17 mouse cellular contexts compared by ENCODE assay signal in genomic region chr12:105601586-105601985, GRCm38 (mm10). TPM values are rescaled to one million over a fixed set of nuclear protein-coding genes. Genes with fewer than 3 reads are reported as not detected.
DNase-seq lines count a peak whose midpoint lies in the region; ATAC-seq and TF ChIP-seq lines count a peak whose summit lies in the region.
"Had no signal": no experiment of that assay in that cellular context is flagged by ENCODE, and none has a peak within 500 bp of the region (broad histone marks: within the 10 kb centered on the region; RNA-seq: fewer than 3 reads in every experiment).

No protein-coding gene starts in this region.

- no peak overlapping the region for H3K9ac ChIP-seq in forebrain, embryonic 11.5 days (ENCODE audit: low read length)
- H3K9ac ChIP-seq: limb, embryonic 13.5 days; neural tube, embryonic 12.5 days had no signal

- peak overlapping the region; percentile 27; the same call in 1 of the 2 replicates for H3K27ac ChIP-seq in forebrain, embryonic 10.5 days
- no peak overlapping the region for H3K27ac ChIP-seq in forebrain, embryonic 11.5 days (ENCODE audit: low read depth, low read length)
- no peak overlapping the region for H3K27ac ChIP-seq in kidney, adult 2 months (ENCODE audit: insufficient read depth, low read depth, low read length)
- H3K27ac ChIP-seq: limb, embryonic 13.5 days; neural tube, embryonic 12.5 days had no signal

- TF ChIP-seq CTCF in kidney, adult 2 months (conservative IDR thresholded peaks at IDR 0.05; ENCODE audit: insufficient read depth, insufficient read length, low read depth, low read length): no peak

- no peak overlapping the region for H3K4me3 ChIP-seq in forebrain, embryonic 10.5 days
- no peak overlapping the region for H3K4me3 ChIP-seq in forebrain, embryonic 11.5 days (ENCODE audit: low read depth, low read length)
- H3K4me3 ChIP-seq in kidney, adult 2 months (ENCODE audit: insufficient read depth, low read depth, low read length): no peak overlapping the region
- H3K4me3 ChIP-seq: limb, embryonic 13.5 days; megakaryocyte, embryonic 14.5 days; neural tube, embryonic 12.5 days had no signal

- WGBS in forebrain, embryonic 10.5 days: 71% methylated on average over 6 of the region's 6 CpGs
- WGBS in forebrain, embryonic 11.5 days: 66% methylated on average over 6 of the region's 6 CpGs
- 70% methylated on average over 6 of the region's 6 CpGs for WGBS in kidney, adult 2 months

- TF ChIP-seq POLR2A in kidney, adult 2 months (IDR thresholded peaks at IDR 0.05; ENCODE audit: low read depth, low read length): no peak

- H3K4me1 ChIP-seq in forebrain, embryonic 10.5 days: peaks cover 59% of the 10 kb centered on the region
- H3K4me1 ChIP-seq in forebrain, embryonic 11.5 days (replicated peaks; ENCODE audit: control insufficient read depth, insufficient read depth, low read length): peaks cover 5% of the 10 kb centered on the region; the same call in 1 of the 2 replicates
- no peaks in the 10 kb centered on the region for H3K4me1 ChIP-seq in kidney, adult 2 months (ENCODE audit: control insufficient read depth, insufficient read depth, low read length)
- H3K4me1 ChIP-seq: megakaryocyte, embryonic 14.5 days had no signal

- no peak for DNase-seq in forebrain, embryonic 10.5 days (ENCODE audit: extremely low spot score, low spot score)
- no peak for DNase-seq in forebrain, embryonic 11.5 days (ENCODE audit: low spot score)
- peak; percentile 14 for DNase-seq in lung, postnatal 36 days
- no peak for DNase-seq in lung, postnatal 10 days
- DNase-seq in NIH3T3 (ENCODE audit: low read depth): peak; percentile 61
- DNase-seq in fibroblast of lung, adult 2 months (ENCODE audit: low read depth): peak; percentile 94
- DNase-seq in kidney, adult 2 months: no peak
- DNase-seq in layer of hippocampus, adult 9-11 months: no peak
- DNase-seq: gastrocnemius, postnatal 14 days; kidney, postnatal 14 days; right cerebral cortex, postnatal 14 days; thymus, postnatal 14 days had no signal

- H3K4me2 ChIP-seq in forebrain, embryonic 11.5 days (ENCODE audit: low read depth, low read length, severe bottlenecking): no peak overlapping the region
- H3K4me2 ChIP-seq: limb, embryonic 13.5 days; neural tube, embryonic 12.5 days had no signal

- H3K9me3 ChIP-seq in forebrain, embryonic 10.5 days: no peaks in the 10 kb centered on the region; the same call in 1 of the 2 replicates
- H3K9me3 ChIP-seq in forebrain, embryonic 11.5 days (ENCODE audit: control insufficient read depth, low read length): no peaks in the 10 kb centered on the region
- H3K9me3 ChIP-seq: limb, embryonic 13.5 days; neural tube, embryonic 12.5 days had no signal

- H3K27me3 ChIP-seq in forebrain, embryonic 10.5 days (ENCODE audit: poor library complexity, severe bottlenecking): peaks cover 16% of the 10 kb centered on the region
- H3K27me3 ChIP-seq in forebrain, embryonic 11.5 days (ENCODE audit: control insufficient read depth, insufficient read depth, low read length): no peaks in the 10 kb centered on the region
- H3K27me3 ChIP-seq in kidney, adult 2 months (replicated peaks; ENCODE audit: control insufficient read depth, insufficient read depth, low read length): no peaks in the 10 kb centered on the region
- H3K27me3 ChIP-seq: limb, embryonic 13.5 days; neural tube, embryonic 12.5 days had no signal

- no peaks in the 10 kb centered on the region for H3K36me3 ChIP-seq in forebrain, embryonic 10.5 days (replicated peaks)
- H3K36me3 ChIP-seq in forebrain, embryonic 11.5 days (ENCODE audit: control insufficient read depth, insufficient read depth, low read length): no peaks in the 10 kb centered on the region
- no peaks in the 10 kb centered on the region for H3K36me3 ChIP-seq in kidney, adult 2 months (ENCODE audit: control insufficient read depth, insufficient read depth, low read length)
- H3K36me3 ChIP-seq: limb, embryonic 13.5 days; neural tube, embryonic 12.5 days had no signal

- no peak for ATAC-seq in forebrain, embryonic 11.5 days (replicated peaks; ENCODE audit: low FRiP score)

RNA-seq across cellular contexts. Expression of gene Bdkrb1, which starts 1.3 kb away (rescaled TPM):
- not detected in 2 replicates for polyA plus RNA-seq in forebrain, embryonic 10.5 days (2016; fragmentation: Nextera tagmentation; extraction: Ambion mirVana)
- not detected in 2 replicates for polyA plus RNA-seq in forebrain, embryonic 11.5 days (2014; fragmentation: Nextera tagmentation; extraction: Ambion mirVana)
- 0.15 TPM in 1 of 2 replicates, not detected in the other for polyA plus RNA-seq in kidney, adult 2 months (2012; rRNA removed)
- polyA plus RNA-seq: heart, embryonic 14.5 days; intestine, embryonic 14.5 days; limb, embryonic 13.5 days; neural tube, embryonic 12.5 days had no signal

RNA-seq across cellular contexts. Expression of gene Bdkrb2, which starts 38.6 kb away (rescaled TPM):
- polyA plus RNA-seq in forebrain, embryonic 10.5 days (2016; fragmentation: Nextera tagmentation; extraction: Ambion mirVana): 0.25 and 0.42 TPM in 2 replicates
- 0.11 and 0.39 TPM in 2 replicates for polyA plus RNA-seq in forebrain, embryonic 11.5 days (2014; fragmentation: Nextera tagmentation; extraction: Ambion mirVana)
- 0.54 and 0.64 TPM in 2 replicates for polyA plus RNA-seq in kidney, adult 2 months (2012; rRNA removed)

Comparison
In these comparisons a context has a peak if more than half of its experiments do, and no peak if none do; other contexts are left out.
1. DNase-seq: peak in lung, postnatal 36 days (single experiment), NIH3T3 (single experiment) and fibroblast of lung, adult 2 months (single experiment); none in forebrain, embryonic 10.5 days (single experiment), forebrain, embryonic 11.5 days (single experiment), lung, postnatal 10 days (single experiment), kidney, adult 2 months (single experiment) and layer of hippocampus, adult 9-11 months (single experiment).